Mouse (Mus musculus): ENCODE measurements around the gene Etv6. TPM values are rescaled to one million over a fixed set of nuclear protein-coding genes. Genes with fewer than 3 reads are reported as not detected.

The Etv6 gene
- polyA plus RNA-seq, 1 experiment, result 4.4 TPM

DNA sequence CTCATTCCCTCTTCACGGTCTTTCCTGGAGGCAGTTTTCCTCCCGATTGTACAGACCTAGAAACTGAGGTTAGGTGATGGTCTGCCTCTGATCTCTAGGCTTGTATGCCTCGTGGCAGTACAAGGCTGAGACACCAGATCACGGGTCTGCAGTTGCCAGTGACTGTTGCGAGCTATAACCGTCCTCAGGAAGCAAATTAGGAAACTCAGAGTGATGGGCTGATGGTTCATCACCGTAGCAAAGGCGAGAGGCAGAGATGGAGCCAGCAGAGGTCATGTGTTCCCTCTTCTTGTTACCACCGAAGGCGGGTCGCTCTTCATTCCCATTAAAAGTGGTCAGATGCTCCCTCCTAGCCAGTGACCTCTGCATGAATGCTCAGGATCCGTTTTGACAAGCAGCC lies 6.4 kb downstream of the Etv6 start:
- Histone ChIP-seq H3K4me3 (ENCODE audit: control insufficient read depth, low read depth, low read length) (no peak overlapping the region), H3K4me1 (ENCODE audit: control insufficient read depth, insufficient read depth, low read length) (0 out of 2 replicates have a peak, but pooled peaks cover 2% of the 10 kb centered on the region), H3K27ac (ENCODE audit: control insufficient read depth, insufficient read depth, low read depth, low read length) (no peak overlapping the region), H3K36me3 (ENCODE audit: control insufficient read depth, insufficient read depth, low read length) (no peaks in the 10 kb centered on the region), H3K27me3 (ENCODE audit: control insufficient read depth, insufficient read depth, low read length) (no peaks in the 10 kb centered on the region)
- TF ChIP-seq POLR2A (IDR thresholded peaks at IDR 0.05; ENCODE audit: control insufficient read depth, low read depth, low read length) (no peak), CTCF (IDR thresholded peaks at IDR 0.05; ENCODE audit: control insufficient read depth, insufficient read depth, insufficient replicate concordance, low read depth, low read length) (no peak)

DNA sequence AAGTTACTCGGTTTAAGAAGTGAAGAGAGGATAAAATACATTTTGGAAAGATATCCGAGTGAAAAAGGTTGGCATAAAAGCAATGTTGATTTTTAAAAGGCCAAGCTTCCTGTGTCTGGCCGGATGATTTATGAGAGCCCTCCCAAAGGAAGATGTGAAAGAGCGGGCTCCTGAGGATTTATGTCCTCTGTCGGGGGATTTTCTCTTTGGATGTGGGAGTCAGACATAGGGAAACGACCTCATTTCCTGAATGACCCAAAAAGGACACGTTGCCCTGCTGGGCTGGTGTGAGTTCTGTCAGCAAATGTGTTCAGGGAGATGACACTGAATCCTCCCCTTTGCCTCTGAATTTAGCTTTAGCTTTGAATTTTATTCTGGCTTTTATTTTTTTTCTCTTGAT lies 8.0 kb downstream of the Etv6 start:
- no peak for TF ChIP-seq POLR2A (IDR thresholded peaks at IDR 0.05; ENCODE audit: control insufficient read depth, low read depth, low read length)
- TF ChIP-seq CTCF (IDR thresholded peaks at IDR 0.05; ENCODE audit: control insufficient read depth, insufficient read depth, insufficient replicate concordance, low read depth, low read length), result no peak
- no peak overlapping the region for H3K4me3 ChIP-seq (ENCODE audit: control insufficient read depth, low read depth, low read length)
- no peaks in the 10 kb centered on the region for H3K36me3 ChIP-seq (ENCODE audit: control insufficient read depth, insufficient read depth, low read length)
- H3K27ac ChIP-seq (ENCODE audit: control insufficient read depth, insufficient read depth, low read depth, low read length), result no peak overlapping the region
- H3K4me1 ChIP-seq (ENCODE audit: control insufficient read depth, insufficient read depth, low read length), result 0 out of 2 replicates have a peak, but pooled peaks cover 2% of the 10 kb centered on the region
- no peaks in the 10 kb centered on the region for H3K27me3 ChIP-seq (ENCODE audit: control insufficient read depth, insufficient read depth, low read length)

DNA sequence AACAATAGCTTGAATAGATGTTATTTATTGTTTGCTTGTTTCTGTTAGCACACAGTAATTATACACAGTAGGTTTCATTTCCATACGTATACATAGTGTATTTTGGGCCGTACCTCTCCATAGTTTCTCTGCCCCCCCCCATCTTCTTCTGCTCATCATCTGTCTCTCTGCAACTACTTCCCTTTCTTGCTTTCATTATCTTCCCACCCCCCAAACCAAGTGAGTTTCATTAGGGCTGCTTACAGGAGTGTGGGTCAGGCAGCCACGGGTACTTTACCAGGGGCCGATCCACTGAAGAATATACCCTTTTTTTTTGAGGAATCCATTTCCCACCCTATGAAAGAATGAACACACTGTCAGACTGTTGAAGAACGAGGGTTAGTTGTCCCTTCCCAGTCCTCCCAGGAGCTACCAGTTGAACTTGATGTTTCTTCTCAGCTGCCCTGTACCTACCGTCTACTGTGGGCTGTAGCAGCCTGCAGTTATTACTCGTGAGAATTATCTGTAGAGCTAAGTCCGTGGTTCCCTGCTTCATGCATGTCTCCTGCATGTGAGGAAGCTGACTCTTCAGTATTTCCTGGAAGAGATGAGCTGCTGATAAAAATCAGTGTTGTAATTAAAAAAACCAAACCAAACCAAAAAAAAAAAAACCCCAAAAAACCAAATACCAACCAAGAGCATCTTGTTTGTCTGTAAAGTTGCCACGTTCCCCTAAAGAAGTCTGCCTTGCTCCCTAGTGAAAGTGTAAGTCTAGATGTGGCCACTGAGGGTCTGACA lies 9.8 kb downstream of the Etv6 start:
- H3K36me3 ChIP-seq (ENCODE audit: control insufficient read depth, insufficient read depth, low read length), result no peaks in the 10 kb centered on the region
- TF ChIP-seq CTCF (IDR thresholded peaks at IDR 0.05; ENCODE audit: control insufficient read depth, insufficient read depth, insufficient replicate concordance, low read depth, low read length) (no peak), POLR2A (IDR thresholded peaks at IDR 0.05; ENCODE audit: control insufficient read depth, low read depth, low read length) (no peak)
- H3K27me3 ChIP-seq (ENCODE audit: control insufficient read depth, insufficient read depth, low read length), result no peaks in the 10 kb centered on the region
- no peak overlapping the region for H3K27ac ChIP-seq (ENCODE audit: control insufficient read depth, insufficient read depth, low read depth, low read length)
- no peak overlapping the region for H3K4me3 ChIP-seq (ENCODE audit: control insufficient read depth, low read depth, low read length)
- 0 out of 2 replicates have a peak, but pooled peaks cover 2% of the 10 kb centered on the region for H3K4me1 ChIP-seq (ENCODE audit: control insufficient read depth, insufficient read depth, low read length)

DNA sequence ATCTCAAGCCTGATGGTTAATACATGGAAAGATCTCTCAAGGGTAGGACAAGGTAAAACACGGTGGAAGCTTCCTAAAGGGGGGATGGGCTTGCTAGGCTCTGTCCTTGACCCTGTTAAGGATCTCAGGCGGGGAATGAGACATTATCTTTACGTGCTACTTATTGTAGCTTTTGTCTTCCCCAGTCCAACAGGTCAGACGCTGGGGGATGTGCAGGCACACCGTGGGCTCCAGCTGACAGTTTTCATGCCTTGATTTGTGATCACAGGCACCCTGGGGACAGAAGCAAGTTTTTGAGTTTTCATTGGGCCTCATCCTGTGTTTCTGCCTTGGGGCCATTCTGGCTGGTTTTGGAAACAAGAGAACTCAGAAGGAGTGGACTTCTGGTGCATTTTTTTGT lies 10.6 kb downstream of the Etv6 start:
- Histone ChIP-seq H3K4me1 (ENCODE audit: control insufficient read depth, insufficient read depth, low read length) (0 out of 2 replicates have a peak, but pooled peaks cover 2% of the 10 kb centered on the region), H3K4me3 (ENCODE audit: control insufficient read depth, low read depth, low read length) (no peak overlapping the region), H3K36me3 (ENCODE audit: control insufficient read depth, insufficient read depth, low read length) (no peaks in the 10 kb centered on the region), H3K27ac (ENCODE audit: control insufficient read depth, insufficient read depth, low read depth, low read length) (no peak overlapping the region), H3K27me3 (ENCODE audit: control insufficient read depth, insufficient read depth, low read length) (no peaks in the 10 kb centered on the region)
- TF ChIP-seq POLR2A (IDR thresholded peaks at IDR 0.05; ENCODE audit: control insufficient read depth, low read depth, low read length) (no peak), CTCF (IDR thresholded peaks at IDR 0.05; ENCODE audit: control insufficient read depth, insufficient read depth, insufficient replicate concordance, low read depth, low read length) (no peak)

DNA sequence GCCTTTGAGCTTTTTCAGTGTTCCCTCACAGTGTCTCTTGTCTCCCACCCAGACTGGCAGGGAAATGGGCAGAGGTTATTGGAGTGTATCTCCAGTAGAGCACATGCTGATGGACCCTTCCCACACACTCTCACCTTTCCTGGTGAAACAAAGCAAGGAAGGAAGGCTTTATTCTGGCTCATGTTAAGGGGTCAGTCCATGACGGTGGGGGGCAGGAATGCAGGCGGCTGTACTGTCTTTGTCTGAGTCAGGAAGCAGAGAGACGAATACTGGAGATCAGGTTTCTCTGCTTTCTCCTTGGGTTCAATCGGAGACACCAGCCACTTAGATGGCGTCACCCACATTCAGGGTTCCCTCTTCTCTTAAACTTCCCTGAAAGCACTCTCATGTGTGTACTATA lies 11.7 kb downstream of the Etv6 start:
- Histone ChIP-seq H3K27me3 (ENCODE audit: control insufficient read depth, insufficient read depth, low read length) (no peaks in the 10 kb centered on the region), H3K27ac (ENCODE audit: control insufficient read depth, insufficient read depth, low read depth, low read length) (no peak overlapping the region), H3K4me1 (ENCODE audit: control insufficient read depth, insufficient read depth, low read length) (0 out of 2 replicates have a peak, but pooled peaks cover 2% of the 10 kb centered on the region), H3K4me3 (ENCODE audit: control insufficient read depth, low read depth, low read length) (no peak overlapping the region), H3K36me3 (ENCODE audit: control insufficient read depth, insufficient read depth, low read length) (no peaks in the 10 kb centered on the region)
- TF ChIP-seq POLR2A (IDR thresholded peaks at IDR 0.05; ENCODE audit: control insufficient read depth, low read depth, low read length) (no peak), CTCF (IDR thresholded peaks at IDR 0.05; ENCODE audit: control insufficient read depth, insufficient read depth, insufficient replicate concordance, low read depth, low read length) (no peak)

DNA sequence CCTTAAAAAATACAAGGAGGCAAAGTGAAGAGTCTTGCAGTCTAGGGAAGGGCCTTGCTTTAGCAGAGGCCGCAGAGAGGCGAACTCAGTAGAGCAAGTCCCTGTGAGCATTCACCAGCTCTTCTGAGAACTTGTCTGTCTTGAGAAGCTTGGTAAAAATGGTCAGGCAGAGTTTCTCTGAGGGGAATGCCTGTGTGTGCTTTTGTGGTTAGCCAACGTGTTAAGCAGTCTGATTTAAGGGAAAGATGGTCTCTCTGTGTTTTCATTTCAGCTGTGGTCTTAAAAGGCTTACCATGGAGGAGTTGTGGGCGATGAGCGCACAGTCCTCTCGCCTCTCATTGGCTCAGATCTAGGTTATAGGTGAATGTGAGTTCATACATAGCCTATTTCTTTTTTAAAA lies 12.5 kb downstream of the Etv6 start:
- Histone ChIP-seq H3K4me1 (ENCODE audit: control insufficient read depth, insufficient read depth, low read length) (0 out of 2 replicates have a peak, but pooled peaks cover 2% of the 10 kb centered on the region), H3K36me3 (ENCODE audit: control insufficient read depth, insufficient read depth, low read length) (no peaks in the 10 kb centered on the region), H3K27me3 (ENCODE audit: control insufficient read depth, insufficient read depth, low read length) (no peaks in the 10 kb centered on the region), H3K27ac (ENCODE audit: control insufficient read depth, insufficient read depth, low read depth, low read length) (no peak overlapping the region), H3K4me3 (ENCODE audit: control insufficient read depth, low read depth, low read length) (no peak overlapping the region)
- TF ChIP-seq CTCF (IDR thresholded peaks at IDR 0.05; ENCODE audit: control insufficient read depth, insufficient read depth, insufficient replicate concordance, low read depth, low read length), result no peak
- no peak for TF ChIP-seq POLR2A (IDR thresholded peaks at IDR 0.05; ENCODE audit: control insufficient read depth, low read depth, low read length)

DNA sequence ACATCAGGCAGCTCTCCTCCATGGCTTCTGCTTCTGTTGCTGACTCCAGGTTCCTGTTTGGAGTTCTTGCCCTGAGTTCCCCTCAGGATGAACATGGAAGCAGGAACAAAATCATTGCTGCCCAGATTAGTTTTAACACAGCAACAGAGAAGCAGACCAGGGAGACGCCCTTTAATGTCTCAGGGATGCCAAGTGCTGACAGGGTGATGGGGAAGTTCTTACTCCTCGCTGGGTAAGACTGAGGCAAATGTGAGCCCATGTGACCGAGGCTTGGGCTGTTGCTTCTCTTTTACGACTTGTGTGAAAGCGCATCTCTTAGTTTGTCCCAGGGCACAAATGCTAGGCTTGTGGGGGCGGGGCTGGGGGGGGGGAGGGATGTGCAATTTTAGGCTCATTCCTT lies 13.5 kb downstream of the Etv6 start:
- Histone ChIP-seq H3K27ac (ENCODE audit: control insufficient read depth, insufficient read depth, low read depth, low read length) (no peak overlapping the region), H3K4me1 (ENCODE audit: control insufficient read depth, insufficient read depth, low read length) (0 out of 2 replicates have a peak, but pooled peaks cover 2% of the 10 kb centered on the region)
- TF ChIP-seq CTCF (IDR thresholded peaks at IDR 0.05; ENCODE audit: control insufficient read depth, insufficient read depth, insufficient replicate concordance, low read depth, low read length), result no peak
- TF ChIP-seq POLR2A (IDR thresholded peaks at IDR 0.05; ENCODE audit: control insufficient read depth, low read depth, low read length), result no peak

More for the DNA sequence above, 13.5 kb downstream of the Etv6 start:
- H3K36me3 ChIP-seq (ENCODE audit: control insufficient read depth, insufficient read depth, low read length), result no peaks in the 10 kb centered on the region
- H3K27me3 ChIP-seq (ENCODE audit: control insufficient read depth, insufficient read depth, low read length), result no peaks in the 10 kb centered on the region
- H3K4me3 ChIP-seq (ENCODE audit: control insufficient read depth, low read depth, low read length), result no peak overlapping the region

Data from testis, adult 2 months (tissue).